Mouse (Mus musculus) embryonic facial prominence, embryonic 10.5 days (tissue): ENCODE data around the gene Fgf22. TPM values are rescaled to one million over a fixed set of nuclear protein-coding genes. Genes with fewer than 3 reads are reported as not detected.

Source experiments
- DNase-seq: peaks from one replicate; pipeline ENCODE4 v3.0.0-alpha.2; 2017; ENCODE audit warnings: low spot score
- H3K27ac ChIP-seq: fragments of 300-500 bp; sonication (generic); replicated peaks from 2 replicates; pipeline ENCODE4 v1.5.1; 2016; ENCODE audit warnings: mild to moderate bottlenecking
- H3K27me3 ChIP-seq: fragments of 300-500 bp; sonication (generic); replicated peaks from 2 replicates; pipeline ENCODE4 v1.6.1; 2016; ENCODE audit warnings: low read depth, mild to moderate bottlenecking; ENCODE audit not compliant: poor library complexity, severe bottlenecking
- H3K36me3 ChIP-seq: fragments of 300-500 bp; sonication (generic); replicated peaks from 2 replicates; pipeline ENCODE4 v1.6.1; 2016; ENCODE audit warnings: mild to moderate bottlenecking, moderate library complexity
- H3K4me1 ChIP-seq: fragments of 300-500 bp; sonication (generic); 2 replicates; pipeline ENCODE4 v1.6.1; 2016
- H3K4me3 ChIP-seq: fragments of 300-500 bp; sonication (generic); 2 replicates; pipeline ENCODE4 v1.5.1; 2016; ENCODE audit warnings: mild to moderate bottlenecking, moderate library complexity
- H3K9me3 ChIP-seq: fragments of 300-500 bp; sonication (generic); 2 replicates; pipeline ENCODE4 v1.6.1; 2016; ENCODE audit warnings: mild to moderate bottlenecking
- WGBS: fragments of 180-500 bp; shearing (Covaris S2); methylation state at CpG from one replicate; pipeline ENCODE4 v1.1.7; 2016; 5-methylcytosine and 5-hydroxymethylcytosine counted together
- polyA plus RNA-seq: library from polyadenylated mRNA; unstranded; fragments of >200 nt; fragmentation: Nextera tagmentation; extraction: Ambion mirVana; gene quantifications from 2 replicates; pipeline ENCODE4 v1.2.1, GENCODE M21; 2016

Gene Fgf22
- polyA plus RNA-seq, 1 experiment from 2014 or later: 0.46 TPM

GRCm38 (mm10) chr10:79802331-79802971, 47.6 kb downstream of the Fgf22 start:
- DNase-seq: peak; percentile 52

GRCm38 (mm10) chr10:79803716-79804323, 48.9 kb downstream of the Fgf22 start:
- WGBS: 7% methylated on average over 29 of the region's 29 CpGs
- peaks cover 74% of the 10 kb centered on the region for H3K4me1 ChIP-seq
- H3K27ac ChIP-seq: peak overlapping the region; percentile 87
- H3K27me3 ChIP-seq: no peaks in the 10 kb centered on the region
- H3K36me3 ChIP-seq: peaks cover 50% of the 10 kb centered on the region
- H3K9me3 ChIP-seq: no peaks in the 10 kb centered on the region
- peak; percentile 94 for DNase-seq
- peak overlapping the region; percentile 51 for H3K4me3 ChIP-seq

More at GRCm38 (mm10) chr10:79802331-79802971, 47.6 kb downstream of the Fgf22 start:
- peak overlapping the region; percentile 51 for H3K4me3 ChIP-seq
- H3K27me3 ChIP-seq: no peaks in the 10 kb centered on the region
- peaks cover 37% of the 10 kb centered on the region for H3K36me3 ChIP-seq
- H3K4me1 ChIP-seq: peaks cover 77% of the 10 kb centered on the region
- no peaks in the 10 kb centered on the region for H3K9me3 ChIP-seq
- WGBS: 43% methylated on average over 11 of the region's 11 CpGs
- H3K27ac ChIP-seq: peak overlapping the region; percentile 87

- H3K36me3 ChIP-seq: peaks cover 48% of the 10 kb centered on the region
- no peak for DNase-seq
- peak overlapping the region; percentile 87 for H3K27ac ChIP-seq
- H3K4me1 ChIP-seq: peaks cover 71% of the 10 kb centered on the region
- peak overlapping the region; percentile 16; the same call in 1 of the 2 replicates for H3K4me3 ChIP-seq
- H3K27me3 ChIP-seq: no peaks in the 10 kb centered on the region
- no peaks in the 10 kb centered on the region for H3K9me3 ChIP-seq
- WGBS: 56% methylated on average over 11 of the region's 11 CpGs
Measured at GRCm38 (mm10) chr10:79805636-79806035, 50.8 kb downstream of the Fgf22 start.

- Histone ChIP-seq H3K4me3 (no peak overlapping the region), H3K9me3 (no peaks in the 10 kb centered on the region), H3K27me3 (no peaks in the 10 kb centered on the region), H3K4me1 (peaks cover 68% of the 10 kb centered on the region), H3K36me3 (peaks cover 54% of the 10 kb centered on the region), H3K27ac (peak overlapping the region; percentile 87)
- WGBS: 91% methylated on average over 9 of the region's 9 CpGs
- no peak for DNase-seq
Measured at GRCm38 (mm10) chr10:79806331-79806730, 51.5 kb downstream of the Fgf22 start.

GRCm38 (mm10) chr10:79806972-79807371, 52.1 kb downstream of the Fgf22 start:
- peaks cover 66% of the 10 kb centered on the region for H3K4me1 ChIP-seq
- 79% methylated on average over 10 of the region's 10 CpGs for WGBS

GRCm38 (mm10) chr10:79807826-79808225, 53.0 kb downstream of the Fgf22 start:
- no peaks in the 10 kb centered on the region for H3K27me3 ChIP-seq
- H3K4me1 ChIP-seq: peaks cover 61% of the 10 kb centered on the region
- H3K4me3 ChIP-seq: peak overlapping the region; percentile 16; the same call in 1 of the 2 replicates
- WGBS: 51% methylated on average over 11 of the region's 11 CpGs
- peak overlapping the region; percentile 37 for H3K27ac ChIP-seq
- no peak for DNase-seq
- H3K36me3 ChIP-seq: peaks cover 62% of the 10 kb centered on the region
- no peaks in the 10 kb centered on the region for H3K9me3 ChIP-seq

More at GRCm38 (mm10) chr10:79806972-79807371, 52.1 kb downstream of the Fgf22 start:
- peak overlapping the region; percentile 87; the same call in 1 of the 2 replicates for H3K27ac ChIP-seq
- no peaks in the 10 kb centered on the region for H3K9me3 ChIP-seq
- DNase-seq: no peak
- H3K36me3 ChIP-seq: peaks cover 59% of the 10 kb centered on the region
- H3K27me3 ChIP-seq: no peaks in the 10 kb centered on the region
- 0 out of 2 replicates have a peak overlapping the region, but pooled peaks have one; percentile 16 for H3K4me3 ChIP-seq

Other genes starting within 250 kb of the Fgf22 start
- 28.4 and 29.2 TPM in 2 replicates for gene Plpp2, start 221.3 kb upstream of the Fgf22 start, polyA plus RNA-seq
- 76.4 and 77.3 TPM in 2 replicates for gene Mier2, start 199.9 kb upstream of the Fgf22 start, polyA plus RNA-seq
- not detected in 2 replicates for gene Theg, start 167.7 kb upstream of the Fgf22 start, polyA plus RNA-seq
- gene C2cd4c, start 141.1 kb upstream of the Fgf22 start, polyA plus RNA-seq: 0.03 TPM in 1 of 2 replicates, not detected in the other
- 20.0 and 21.5 TPM in 2 replicates for gene Shc2, start 117.2 kb upstream of the Fgf22 start, polyA plus RNA-seq
- not detected in 2 replicates for gene Odf3l2, start 109.3 kb upstream of the Fgf22 start, polyA plus RNA-seq
- 2.5 and 3.2 TPM in 2 replicates for gene Madcam1, start 90.5 kb upstream of the Fgf22 start, polyA plus RNA-seq
- 62.6 and 63.5 TPM in 2 replicates for gene Tpgs1, start 85.7 kb upstream of the Fgf22 start, polyA plus RNA-seq
- 240 and 250 TPM in 2 replicates for gene Cdc34, start 72.9 kb upstream of the Fgf22 start, polyA plus RNA-seq
- 0.88 and 1.5 TPM in 2 replicates for gene Gzmm, start 66.1 kb upstream of the Fgf22 start, polyA plus RNA-seq
- gene Bsg, start 50.6 kb upstream of the Fgf22 start, polyA plus RNA-seq: 591 and 608 TPM in 2 replicates
- 0.04 TPM in 1 of 2 replicates, not detected in the other for gene Hcn2, start 38.4 kb upstream of the Fgf22 start, polyA plus RNA-seq
- gene Polrmt, start 8.5 kb upstream of the Fgf22 start, polyA plus RNA-seq: 52.8 and 54.3 TPM in 2 replicates
- gene Rnf126, start 11.9 kb downstream of the Fgf22 start, polyA plus RNA-seq: 125 and 126 TPM in 2 replicates
- gene Fstl3, start 22.2 kb downstream of the Fgf22 start, polyA plus RNA-seq: 1.9 and 2.2 TPM in 2 replicates
- gene Prss57, start 35.9 kb downstream of the Fgf22 start, polyA plus RNA-seq: 0.05 TPM in 1 of 2 replicates, not detected in the other
- 127 and 129 TPM in 2 replicates for gene Palm, start 38.5 kb downstream of the Fgf22 start, polyA plus RNA-seq
- gene Misp, start 65.9 kb downstream of the Fgf22 start, polyA plus RNA-seq: 1.7 and 2.2 TPM in 2 replicates
- 406 and 416 TPM in 2 replicates for gene Ptbp1, start 99.4 kb downstream of the Fgf22 start, polyA plus RNA-seq
- 9.3 and 12.3 TPM in 2 replicates for gene Prtn3, start 119.4 kb downstream of the Fgf22 start, polyA plus RNA-seq
- 123 and 139 TPM in 2 replicates for gene Plppr3, start 119.6 kb downstream of the Fgf22 start, polyA plus RNA-seq
- gene Elane, start 131.2 kb downstream of the Fgf22 start, polyA plus RNA-seq: 0.20 TPM in 1 of 2 replicates, not detected in the other
- not detected in 2 replicates for gene Cfd, start 135.8 kb downstream of the Fgf22 start, polyA plus RNA-seq
- gene Med16, start 153.8 kb downstream of the Fgf22 start, polyA plus RNA-seq: 63.6 and 68.1 TPM in 2 replicates
- gene Gm26602, start 155.8 kb downstream of the Fgf22 start, polyA plus RNA-seq: 3.4 TPM in 1 of 2 replicates, not detected in the other
- 0.33 and 0.37 TPM in 2 replicates for gene Kiss1r, start 161.9 kb downstream of the Fgf22 start, polyA plus RNA-seq
- 125 and 136 TPM in 2 replicates for gene R3hdm4, start 166.1 kb downstream of the Fgf22 start, polyA plus RNA-seq
- 15.7 and 18.0 TPM in 2 replicates for gene Arid3a, start 172.0 kb downstream of the Fgf22 start, polyA plus RNA-seq
- gene Wdr18, start 205.1 kb downstream of the Fgf22 start, polyA plus RNA-seq: 166 TPM in 2 replicates
- 0.13 and 0.44 TPM in 2 replicates for gene Grin3b, start 215.6 kb downstream of the Fgf22 start, polyA plus RNA-seq
- 12.3 and 12.4 TPM in 2 replicates for gene Tmem259, start 229.3 kb downstream of the Fgf22 start, polyA plus RNA-seq
- 234 and 253 TPM in 2 replicates for gene Cnn2, start 233.5 kb downstream of the Fgf22 start, polyA plus RNA-seq
- gene Abca7, start 241.4 kb downstream of the Fgf22 start, polyA plus RNA-seq: 2.9 and 3.2 TPM in 2 replicates